Mouse (Mus musculus) myocyte (in vitro differentiated cells): ENCODE measurements around the gene Ccdc7a.
"Not testable (repeated sequence)": the region's sequence is repeated elsewhere in the genome, so short reads cannot be mapped to it uniquely, and the experiment has no call there.

Experiments
- MAX ChIP-seq: IDR thresholded peaks from one replicate; pipeline ENCODE4 v1.6.1; 2011; ENCODE audit warnings: low read depth, mild to moderate bottlenecking, control low read depth
- MYOD1 ChIP-seq, 3 experiments: IDR thresholded peaks; one replicate each; pipeline ENCODE4 v1.6.1; 2011; ENCODE audit warnings: control low read depth in 2 of 3, low read depth in 2 of 3, mild to moderate bottlenecking in 2 of 3, moderate library complexity in 1 of 3; ENCODE audit not compliant: insufficient read length in 2 of 3, control insufficient read depth in 1 of 3
- POLR2A ChIP-seq: IDR thresholded peaks from one replicate; pipeline ENCODE4 v1.6.1; 2011; ENCODE audit warnings: low read depth, mild to moderate bottlenecking, control low read depth, moderate library complexity; ENCODE audit not compliant: insufficient read length
- POLR2AphosphoS2 ChIP-seq: IDR thresholded peaks from one replicate; pipeline ENCODE4 v1.6.1; 2011; ENCODE audit warnings: low read depth, control low read depth; ENCODE audit not compliant: insufficient read length
- TCF12 ChIP-seq: IDR thresholded peaks from one replicate; pipeline ENCODE4 v1.6.1; 2011; ENCODE audit warnings: mild to moderate bottlenecking, control low read depth; ENCODE audit not compliant: poor library complexity, insufficient read depth, severe bottlenecking

DNA sequence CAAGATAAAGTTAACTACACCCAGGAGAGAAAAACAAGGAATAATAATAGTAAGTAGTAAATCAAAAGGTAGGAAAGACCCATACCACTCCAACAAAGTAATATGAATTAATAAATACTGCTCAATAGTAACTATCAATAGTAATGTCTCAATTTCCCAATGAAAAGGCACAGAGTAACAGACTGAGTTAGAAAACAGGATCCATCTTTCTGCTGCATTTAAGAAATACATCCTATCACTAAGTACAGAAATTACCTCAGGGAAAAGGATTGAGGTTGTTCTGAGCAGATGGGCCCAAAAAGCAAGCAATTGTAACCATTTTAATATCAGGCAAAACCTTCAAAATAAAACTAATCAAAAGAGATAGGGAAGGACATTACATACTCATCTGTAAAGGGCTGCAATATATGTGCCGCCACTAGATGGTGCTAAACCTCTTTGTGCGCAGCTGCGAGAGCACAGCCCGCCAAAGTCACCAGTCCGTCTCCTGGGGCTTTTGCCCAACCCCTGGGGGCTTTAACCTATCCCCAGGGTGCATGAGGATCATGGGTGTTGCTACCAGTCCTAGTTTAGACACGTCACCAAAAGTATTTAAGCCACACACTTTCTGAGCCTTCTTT lies 124.2 kb downstream of the Ccdc7a start:
- TF ChIP-seq POLR2A; MAX; TCF12; POLR2AphosphoS2; MYOD1 (IDR thresholded peaks at IDR 0.05; ENCODE audit: control insufficient read depth in 1 of 3, insufficient read length in 2 of 3, low read depth in 2 of 3): not testable (repeated sequence)
